Mouse (Mus musculus) midbrain, embryonic 13.5 days (tissue): ENCODE data around the gene Washc3. TPM values are rescaled to one million over a fixed set of nuclear protein-coding genes. Genes with fewer than 3 reads are reported as not detected.

Source experiments
- ATAC-seq: fragments of 200-750 bp; cut with Nextera tagmentation; 2 replicates; pipeline ENCODE4 v1.8.0; 2017; ENCODE audit warnings: mild to moderate bottlenecking, moderate TSS enrichment, moderate library complexity
- H3K27ac ChIP-seq: fragments of 300-500 bp; sonication (generic); 2 replicates; pipeline ENCODE4 v1.5.1; 2015; ENCODE audit warnings: inconsistent platforms, mild to moderate bottlenecking, moderate library complexity
- H3K27me3 ChIP-seq: fragments of 300-500 bp; sonication (generic); 2 replicates; pipeline ENCODE4 v1.6.1; 2015; ENCODE audit warnings: mild to moderate bottlenecking, inconsistent platforms
- H3K36me3 ChIP-seq: fragments of 300-500 bp; sonication (generic); 2 replicates; pipeline ENCODE4 v1.6.1; 2015; ENCODE audit warnings: mild to moderate bottlenecking, inconsistent platforms
- H3K4me1 ChIP-seq: fragments of 300-500 bp; sonication (generic); replicated peaks from 2 replicates; pipeline ENCODE4 v1.6.1; 2015; ENCODE audit warnings: inconsistent platforms
- H3K4me2 ChIP-seq: fragments of 300-500 bp; sonication (generic); replicated peaks from 2 replicates; pipeline ENCODE4 v1.6.1; 2015; ENCODE audit warnings: moderate library complexity, mild to moderate bottlenecking, inconsistent platforms
- H3K4me3 ChIP-seq: fragments of 300-500 bp; sonication (generic); replicated peaks from 2 replicates; pipeline ENCODE4 v1.5.1; 2015; ENCODE audit warnings: mild to moderate bottlenecking, inconsistent platforms
- H3K9ac ChIP-seq: fragments of 300-500 bp; sonication (generic); replicated peaks from 2 replicates; pipeline ENCODE4 v1.6.1; 2015; ENCODE audit warnings: mild to moderate bottlenecking, inconsistent platforms
- H3K9me3 ChIP-seq: fragments of 300-500 bp; sonication (generic); 2 replicates; pipeline ENCODE4 v1.6.1; 2016; ENCODE audit warnings: mild to moderate bottlenecking, inconsistent platforms
- WGBS: fragments of 180-500 bp; shearing (Covaris S2); methylation state at CpG from one replicate; pipeline ENCODE4 v1.1.7; 2015; 5-methylcytosine and 5-hydroxymethylcytosine counted together
- polyA plus RNA-seq: library from polyadenylated mRNA; unstranded; fragments of >200 nt; fragmentation: Nextera tagmentation; extraction: Ambion mirVana; gene quantifications from 2 replicates; pipeline ENCODE4 v1.2.1, GENCODE M21; 2015

Gene Washc3
- polyA plus RNA-seq, 1 experiment from 2014 or later: 49.0 TPM

- Histone ChIP-seq H3K9ac (no peak overlapping the region), H3K4me1 (no peaks in the 10 kb centered on the region), H3K27me3 (no peaks in the 10 kb centered on the region), H3K4me2 (no peak overlapping the region), H3K36me3 (peaks cover 30% of the 10 kb centered on the region), H3K27ac (no peak overlapping the region), H3K9me3 (no peaks in the 10 kb centered on the region), H3K4me3 (no peak overlapping the region)
- over 99% methylated on average over 3 of the region's 3 CpGs for WGBS
- no peak for ATAC-seq
Observed at GRCm38 (mm10) chr10:88218161-88218560, 17.3 kb downstream of the Washc3 start.

DNA sequence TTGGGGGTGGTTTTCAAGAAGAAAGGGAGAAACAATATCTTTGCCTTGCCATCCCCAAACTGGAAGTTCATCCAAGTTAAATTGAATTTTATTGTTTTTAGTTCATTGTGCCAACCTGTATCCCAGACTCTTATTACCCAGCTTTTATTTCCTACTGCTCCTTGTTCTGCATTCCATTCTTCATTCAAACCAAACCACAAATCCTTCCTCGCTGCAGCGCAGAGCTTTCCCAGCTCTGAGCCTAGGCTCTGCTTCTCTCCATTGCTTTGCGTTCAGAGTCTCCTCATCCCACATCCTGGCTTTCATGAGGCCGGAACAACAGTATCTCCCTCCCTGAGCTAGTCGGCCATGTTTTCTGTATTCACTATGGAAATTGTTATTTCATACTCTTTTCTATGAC, 20.8 kb downstream of the Washc3 start:
- no peak for ATAC-seq

DNA sequence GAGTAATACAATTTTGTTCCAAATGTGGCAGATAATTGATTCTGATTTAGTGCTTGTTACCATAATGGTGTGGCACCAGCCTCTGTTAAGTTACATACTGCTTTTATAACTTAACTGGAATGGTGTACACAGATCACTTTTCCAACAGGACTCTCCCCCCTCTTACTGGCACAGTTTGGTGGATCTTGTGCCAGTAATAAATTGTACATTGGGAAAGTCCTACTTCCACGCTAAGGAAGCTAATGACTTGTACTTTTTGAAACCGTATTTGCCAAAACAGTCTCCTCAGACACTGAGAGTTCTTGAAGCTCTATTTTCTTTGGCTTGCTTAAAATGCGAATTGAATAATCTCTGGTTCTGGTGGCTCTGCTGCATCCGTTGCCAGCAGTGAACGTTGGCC, 24.5 kb downstream of the Washc3 start:
- ATAC-seq: no peak
- Histone ChIP-seq H3K4me1 (no peaks in the 10 kb centered on the region), H3K9me3 (no peaks in the 10 kb centered on the region), H3K9ac (no peak overlapping the region), H3K36me3 (peaks cover 20% of the 10 kb centered on the region), H3K4me3 (no peak overlapping the region), H3K27me3 (no peaks in the 10 kb centered on the region), H3K27ac (no peak overlapping the region), H3K4me2 (no peak overlapping the region)
- 94% methylated on average over 5 of the region's 5 CpGs for WGBS

More for the DNA sequence above, 20.8 kb downstream of the Washc3 start:
- H3K27me3 ChIP-seq: no peaks in the 10 kb centered on the region
- H3K9me3 ChIP-seq: no peaks in the 10 kb centered on the region
- no peak overlapping the region for H3K27ac ChIP-seq
- no peak overlapping the region for H3K4me3 ChIP-seq
- 90% methylated on average over 5 of the region's 5 CpGs for WGBS
- H3K4me1 ChIP-seq: no peaks in the 10 kb centered on the region
- no peak overlapping the region for H3K4me2 ChIP-seq
- H3K36me3 ChIP-seq: peaks cover 24% of the 10 kb centered on the region
- H3K9ac ChIP-seq: no peak overlapping the region

DNA sequence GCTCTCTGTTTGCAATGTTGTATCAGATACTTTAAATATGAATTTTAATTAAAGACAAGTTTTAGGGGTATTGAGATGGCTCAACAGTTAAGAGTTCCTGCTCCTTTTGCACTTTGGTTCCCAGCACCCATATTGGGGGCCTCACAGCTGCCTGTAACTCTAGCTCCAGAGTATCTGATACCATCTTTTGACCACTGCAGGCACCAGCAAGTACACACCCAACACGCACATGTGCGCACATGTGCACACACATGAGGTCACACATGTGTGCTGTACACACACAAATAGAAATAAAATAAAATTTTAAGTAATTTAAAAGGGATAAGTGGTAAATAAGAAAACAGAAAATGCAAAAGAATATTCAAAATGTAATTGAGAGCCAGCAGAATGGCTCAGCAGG, 27.1 kb downstream of the Washc3 start:
- Histone ChIP-seq H3K27me3 (no peaks in the 10 kb centered on the region), H3K4me1 (no peaks in the 10 kb centered on the region), H3K4me3 (no peak overlapping the region), H3K9ac (no peak overlapping the region), H3K9me3 (no peaks in the 10 kb centered on the region), H3K4me2 (no peak overlapping the region), H3K36me3 (peaks cover 8% of the 10 kb centered on the region; the same call in 1 of the 2 replicates), H3K27ac (no peak overlapping the region)
- WGBS: 98% methylated on average over 2 of the region's 2 CpGs
- no peak for ATAC-seq

DNA sequence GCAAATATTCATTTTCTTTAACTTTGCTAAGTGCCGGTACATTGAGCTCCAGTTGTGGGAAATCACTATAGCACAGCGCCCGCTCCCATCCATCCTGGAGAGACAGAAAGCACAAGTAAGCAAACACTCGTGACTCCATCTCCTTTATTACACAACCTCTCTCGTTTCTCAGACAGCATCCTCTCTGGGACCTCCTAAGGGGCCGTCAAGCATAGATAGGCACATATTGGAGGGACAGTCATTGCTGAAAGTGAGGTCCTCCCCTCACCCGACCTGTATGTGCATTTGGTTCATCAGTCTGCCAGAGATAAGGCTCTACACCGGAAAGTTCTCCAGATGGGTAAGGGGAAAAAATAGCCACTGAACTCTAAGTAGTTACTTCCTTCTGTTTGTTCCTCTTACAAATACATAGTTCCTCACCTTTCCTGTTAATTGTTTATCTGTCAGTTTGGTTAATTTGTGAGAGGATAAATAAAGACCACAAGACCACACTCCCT, 27.7 kb downstream of the Washc3 start:
- ATAC-seq: no peak
- 90% methylated on average over 8 of the region's 8 CpGs for WGBS

DNA sequence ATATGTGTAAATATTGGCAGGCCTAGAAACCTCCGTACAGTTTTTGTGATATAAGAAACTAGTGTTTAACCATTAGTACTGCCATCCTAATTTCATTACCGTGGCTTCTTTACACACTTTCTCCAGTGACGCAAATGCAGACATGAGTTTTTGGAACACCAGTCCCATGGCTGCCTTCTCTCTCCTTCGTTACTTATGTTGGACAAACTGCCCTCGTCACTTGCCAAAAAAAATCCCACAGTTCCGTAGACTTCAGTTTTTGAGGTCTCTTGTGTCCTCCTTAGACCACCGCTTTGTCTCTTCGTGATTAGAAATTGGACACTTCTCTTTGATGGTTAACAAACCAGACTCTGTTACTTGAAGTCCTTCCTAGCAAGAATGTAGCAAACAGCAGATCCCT, 30.8 kb downstream of the Washc3 start:
- H3K4me3 ChIP-seq: no peak overlapping the region
- H3K4me1 ChIP-seq: no peaks in the 10 kb centered on the region
- no peak overlapping the region for H3K4me2 ChIP-seq
- H3K36me3 ChIP-seq: peaks cover 13% of the 10 kb centered on the region; the same call in 1 of the 2 replicates
- ATAC-seq: no peak
- WGBS: 70% methylated on average over 8 of the region's 8 CpGs
- H3K27me3 ChIP-seq: no peaks in the 10 kb centered on the region
- no peak overlapping the region for H3K9ac ChIP-seq
- no peak overlapping the region for H3K27ac ChIP-seq
- H3K9me3 ChIP-seq: no peaks in the 10 kb centered on the region

More for the DNA sequence above, 27.7 kb downstream of the Washc3 start:
- no peaks in the 10 kb centered on the region for H3K4me1 ChIP-seq
- no peaks in the 10 kb centered on the region for H3K27me3 ChIP-seq
- H3K4me3 ChIP-seq: no peak overlapping the region
- H3K9me3 ChIP-seq: no peaks in the 10 kb centered on the region
- H3K36me3 ChIP-seq: peaks cover 3% of the 10 kb centered on the region; the same call in 1 of the 2 replicates
- H3K4me2 ChIP-seq: no peak overlapping the region
- no peak overlapping the region for H3K27ac ChIP-seq
- no peak overlapping the region for H3K9ac ChIP-seq

DNA sequence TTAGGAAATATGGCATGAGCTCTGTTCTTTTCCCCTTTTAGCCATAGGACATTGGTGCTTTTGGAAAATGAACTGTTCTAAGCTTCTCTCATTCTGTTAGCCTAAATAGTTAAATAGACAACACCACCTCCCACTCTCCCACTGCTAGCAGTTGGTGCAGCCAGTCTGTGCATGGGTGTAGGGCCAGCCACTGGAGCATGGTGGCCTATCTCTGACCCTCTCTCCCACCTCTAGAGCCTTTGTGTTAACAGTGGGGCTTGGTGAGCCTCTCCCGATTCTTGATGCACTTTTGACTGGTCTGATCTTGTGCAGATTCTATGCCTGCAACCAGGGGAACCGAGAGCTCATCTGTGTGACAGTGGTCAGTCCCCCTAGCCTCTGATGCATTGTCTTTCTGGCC, 31.9 kb downstream of the Washc3 start:
- ATAC-seq: no peak
- H3K4me1 ChIP-seq: no peaks in the 10 kb centered on the region
- WGBS: 52% methylated on average over 2 of the region's 2 CpGs

GRCm38 (mm10) chr10:88244681-88245080, 43.8 kb downstream of the Washc3 start:
- H3K9ac ChIP-seq: no peak overlapping the region
- H3K4me2 ChIP-seq: no peak overlapping the region
- H3K27ac ChIP-seq: no peak overlapping the region
- H3K4me1 ChIP-seq: no peaks in the 10 kb centered on the region
- H3K4me3 ChIP-seq: no peak overlapping the region
- 0 out of 2 replicates have a peak, but pooled peaks cover 3% of the 10 kb centered on the region for H3K9me3 ChIP-seq
- no peak for ATAC-seq
- WGBS: 93% methylated on average over 13 of the region's 13 CpGs
- no peaks in the 10 kb centered on the region for H3K27me3 ChIP-seq
- H3K36me3 ChIP-seq: peaks cover 15% of the 10 kb centered on the region

More for the DNA sequence above, 31.9 kb downstream of the Washc3 start:
- H3K4me2 ChIP-seq: no peak overlapping the region
- no peaks in the 10 kb centered on the region for H3K27me3 ChIP-seq
- no peak overlapping the region for H3K9ac ChIP-seq
- peaks cover 16% of the 10 kb centered on the region for H3K36me3 ChIP-seq
- no peak overlapping the region for H3K27ac ChIP-seq
- no peaks in the 10 kb centered on the region for H3K9me3 ChIP-seq
- H3K4me3 ChIP-seq: no peak overlapping the region

GRCm38 (mm10) chr10:88250300-88250699, 49.4 kb downstream of the Washc3 start:
- Histone ChIP-seq H3K27ac (no peak overlapping the region), H3K4me3 (no peak overlapping the region), H3K4me2 (no peak overlapping the region), H3K27me3 (no peaks in the 10 kb centered on the region), H3K9me3 (no peaks in the 10 kb centered on the region), H3K9ac (no peak overlapping the region), H3K4me1 (no peaks in the 10 kb centered on the region), H3K36me3 (0 out of 2 replicates have a peak, but pooled peaks cover 4% of the 10 kb centered on the region)
- 85% methylated on average over 3 of the region's 3 CpGs for WGBS
- no peak for ATAC-seq

DNA sequence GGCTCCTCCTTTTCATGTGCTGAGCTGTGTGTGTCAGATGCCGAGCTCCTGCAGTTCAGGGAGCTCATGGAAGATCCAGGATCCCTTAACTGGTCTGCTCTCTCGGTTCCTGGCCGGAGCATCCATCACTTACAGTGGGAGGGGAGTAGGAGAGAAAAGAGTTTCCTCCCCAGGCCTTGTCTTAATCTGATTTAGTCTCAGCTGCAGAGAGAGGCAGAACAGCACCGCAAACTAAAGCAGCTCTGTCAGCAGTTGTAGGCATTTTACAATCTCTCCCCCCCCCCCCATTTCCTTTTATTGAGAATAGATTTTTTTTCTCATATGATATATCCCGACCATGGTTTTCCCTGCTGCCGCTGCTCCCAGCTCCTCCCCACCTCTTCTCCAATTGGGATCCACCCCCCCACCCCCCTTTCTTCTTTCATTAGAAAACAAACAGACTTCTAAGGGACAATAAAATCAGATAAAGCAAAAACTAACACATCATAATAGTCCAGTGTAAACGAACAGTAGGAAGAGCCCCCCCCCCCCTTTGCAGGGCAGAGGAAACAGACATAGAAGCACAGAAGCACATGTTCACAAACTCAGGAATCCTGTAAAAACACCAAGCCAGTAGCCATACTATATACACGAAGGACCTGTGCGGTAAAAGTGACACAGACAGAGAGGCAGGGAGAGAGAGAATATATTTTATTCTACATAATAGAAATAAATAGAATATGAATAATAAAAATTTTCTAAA, 51.4 kb downstream of the Washc3 start:
- WGBS: 77% methylated on average over 9 of the region's 9 CpGs
- Histone ChIP-seq H3K4me2 (no peak overlapping the region), H3K4me1 (no peaks in the 10 kb centered on the region), H3K36me3 (no peaks in the 10 kb centered on the region), H3K27me3 (no peaks in the 10 kb centered on the region), H3K9ac (no peak overlapping the region), H3K4me3 (no peak overlapping the region), H3K27ac (no peak overlapping the region), H3K9me3 (no peaks in the 10 kb centered on the region)
- ATAC-seq: no peak

GRCm38 (mm10) chr10:88255556-88255955, 54.7 kb downstream of the Washc3 start:
- no peaks in the 10 kb centered on the region for H3K36me3 ChIP-seq
- no peaks in the 10 kb centered on the region for H3K9me3 ChIP-seq
- no peak for ATAC-seq
- H3K4me3 ChIP-seq: no peak overlapping the region
- H3K27ac ChIP-seq: no peak overlapping the region
- no peaks in the 10 kb centered on the region for H3K27me3 ChIP-seq
- H3K9ac ChIP-seq: no peak overlapping the region
- 93% methylated on average over 2 of the region's 2 CpGs for WGBS
- H3K4me1 ChIP-seq: no peaks in the 10 kb centered on the region
- no peak overlapping the region for H3K4me2 ChIP-seq

- Histone ChIP-seq H3K27ac (no peak overlapping the region), H3K4me2 (no peak overlapping the region), H3K4me3 (no peak overlapping the region), H3K27me3 (no peaks in the 10 kb centered on the region), H3K9me3 (no peaks in the 10 kb centered on the region), H3K9ac (no peak overlapping the region), H3K36me3 (no peaks in the 10 kb centered on the region), H3K4me1 (no peaks in the 10 kb centered on the region)
- 90% methylated on average over 12 of the region's 12 CpGs for WGBS
- no peak for ATAC-seq
Observed at GRCm38 (mm10) chr10:88260309-88260708, 59.4 kb downstream of the Washc3 start.
